Mouse (Mus musculus): ENCODE data around the gene Dpp6. TPM values are rescaled to one million over a fixed set of nuclear protein-coding genes. Genes with fewer than 3 reads are reported as not detected.

The Dpp6 gene
- polyA plus RNA-seq, 1 experiment from 2014 or later, result 5.5 TPM

GRCm38 (mm10) chr5:27317264-27317663 is 500.3 kb downstream of the Dpp6 start:
- no peak for ATAC-seq (ENCODE audit: low read depth)
- no peak for DNase-seq (ENCODE audit: low spot score)
- H3K9me3 ChIP-seq (ENCODE audit: control insufficient read depth, low read length), result no peaks in the 10 kb centered on the region
- no peaks in the 10 kb centered on the region for H3K4me1 ChIP-seq (ENCODE audit: control insufficient read depth, insufficient read depth, low read length)
- H3K4me3 ChIP-seq (ENCODE audit: low read depth, low read length), result no peak overlapping the region
- no peak overlapping the region for H3K27ac ChIP-seq (replicated peaks; ENCODE audit: low read depth, low read length)
- no peaks in the 10 kb centered on the region for H3K36me3 ChIP-seq (ENCODE audit: control insufficient read depth, insufficient read depth, low read length)
- no peak overlapping the region for H3K4me2 ChIP-seq (ENCODE audit: low read depth, low read length)
- H3K9ac ChIP-seq (ENCODE audit: low read depth, low read length), result no peak overlapping the region
- no peaks in the 10 kb centered on the region for H3K27me3 ChIP-seq (replicated peaks; ENCODE audit: control insufficient read depth, insufficient read depth, low read length)

- Histone ChIP-seq H3K27me3 (replicated peaks; ENCODE audit: control insufficient read depth, insufficient read depth, low read length) (no peaks in the 10 kb centered on the region), H3K9ac (ENCODE audit: low read depth, low read length) (no peak overlapping the region), H3K27ac (replicated peaks; ENCODE audit: low read depth, low read length) (no peak overlapping the region), H3K9me3 (ENCODE audit: control insufficient read depth, low read length) (no peaks in the 10 kb centered on the region), H3K4me2 (ENCODE audit: low read depth, low read length) (no peak overlapping the region), H3K36me3 (ENCODE audit: control insufficient read depth, insufficient read depth, low read length) (no peaks in the 10 kb centered on the region), H3K4me3 (ENCODE audit: low read depth, low read length) (no peak overlapping the region), H3K4me1 (ENCODE audit: control insufficient read depth, insufficient read depth, low read length) (no peaks in the 10 kb centered on the region)
- DNase-seq (ENCODE audit: low spot score) (peak; percentile 5), ATAC-seq (ENCODE audit: low read depth) (no peak)
- 59% methylated on average over 1 of the region's 1 CpGs for WGBS
Measured at GRCm38 (mm10) chr5:27317832-27318231, 500.8 kb downstream of the Dpp6 start.

- H3K4me2 ChIP-seq (ENCODE audit: low read depth, low read length), result no peak overlapping the region
- no peak overlapping the region for H3K27ac ChIP-seq (replicated peaks; ENCODE audit: low read depth, low read length)
- H3K36me3 ChIP-seq (ENCODE audit: control insufficient read depth, insufficient read depth, low read length), result no peaks in the 10 kb centered on the region
- WGBS, result 86% methylated on average over 4 of the region's 4 CpGs
- no peak overlapping the region for H3K9ac ChIP-seq (ENCODE audit: low read depth, low read length)
- ATAC-seq (ENCODE audit: low read depth), result no peak
- no peak for DNase-seq (ENCODE audit: low spot score)
- no peaks in the 10 kb centered on the region for H3K4me1 ChIP-seq (ENCODE audit: control insufficient read depth, insufficient read depth, low read length)
- H3K4me3 ChIP-seq (ENCODE audit: low read depth, low read length), result no peak overlapping the region
- H3K27me3 ChIP-seq (replicated peaks; ENCODE audit: control insufficient read depth, insufficient read depth, low read length), result no peaks in the 10 kb centered on the region
- H3K9me3 ChIP-seq (ENCODE audit: control insufficient read depth, low read length), result no peaks in the 10 kb centered on the region
Measured at GRCm38 (mm10) chr5:27319731-27320130, 502.7 kb downstream of the Dpp6 start.

- Histone ChIP-seq H3K27ac (replicated peaks; ENCODE audit: low read depth, low read length) (no peak overlapping the region), H3K4me3 (ENCODE audit: low read depth, low read length) (no peak overlapping the region), H3K36me3 (ENCODE audit: control insufficient read depth, insufficient read depth, low read length) (no peaks in the 10 kb centered on the region), H3K9ac (ENCODE audit: low read depth, low read length) (no peak overlapping the region), H3K4me2 (ENCODE audit: low read depth, low read length) (no peak overlapping the region), H3K27me3 (replicated peaks; ENCODE audit: control insufficient read depth, insufficient read depth, low read length) (no peaks in the 10 kb centered on the region), H3K4me1 (ENCODE audit: control insufficient read depth, insufficient read depth, low read length) (no peaks in the 10 kb centered on the region), H3K9me3 (ENCODE audit: control insufficient read depth, low read length) (no peaks in the 10 kb centered on the region)
- ATAC-seq (ENCODE audit: low read depth), result no peak
- no peak for DNase-seq (ENCODE audit: low spot score)
- WGBS, result 69% methylated on average over 3 of the region's 3 CpGs
Measured at GRCm38 (mm10) chr5:27322895-27323792, 506.1 kb downstream of the Dpp6 start.

- H3K9me3 ChIP-seq (ENCODE audit: control insufficient read depth, low read length), result no peaks in the 10 kb centered on the region
- peak; percentile 60; the same call in 1 of the 2 replicates for ATAC-seq (ENCODE audit: low read depth)
- H3K27me3 ChIP-seq (replicated peaks; ENCODE audit: control insufficient read depth, insufficient read depth, low read length), result no peaks in the 10 kb centered on the region
Measured at GRCm38 (mm10) chr5:27324346-27324928, 507.4 kb downstream of the Dpp6 start.

GRCm38 (mm10) chr5:27336698-27337097 is 519.7 kb downstream of the Dpp6 start:
- no peaks in the 10 kb centered on the region for H3K4me1 ChIP-seq (ENCODE audit: control insufficient read depth, insufficient read depth, low read length)
- no peak overlapping the region for H3K27ac ChIP-seq (replicated peaks; ENCODE audit: low read depth, low read length)
- WGBS, result 83% methylated on average over 2 of the region's 2 CpGs
- H3K9me3 ChIP-seq (ENCODE audit: control insufficient read depth, low read length), result no peaks in the 10 kb centered on the region
- ATAC-seq (ENCODE audit: low read depth), result no peak
- no peak for DNase-seq (ENCODE audit: low spot score)
- no peak overlapping the region for H3K4me2 ChIP-seq (ENCODE audit: low read depth, low read length)
- no peak overlapping the region for H3K4me3 ChIP-seq (ENCODE audit: low read depth, low read length)
- no peaks in the 10 kb centered on the region for H3K36me3 ChIP-seq (ENCODE audit: control insufficient read depth, insufficient read depth, low read length)
- no peak overlapping the region for H3K9ac ChIP-seq (ENCODE audit: low read depth, low read length)
- no peaks in the 10 kb centered on the region for H3K27me3 ChIP-seq (replicated peaks; ENCODE audit: control insufficient read depth, insufficient read depth, low read length)

More at GRCm38 (mm10) chr5:27324346-27324928, 507.4 kb downstream of the Dpp6 start:
- no peaks in the 10 kb centered on the region for H3K4me1 ChIP-seq (ENCODE audit: control insufficient read depth, insufficient read depth, low read length)
- H3K4me2 ChIP-seq (ENCODE audit: low read depth, low read length), result no peak overlapping the region
- H3K9ac ChIP-seq (ENCODE audit: low read depth, low read length), result no peak overlapping the region
- peak; percentile 24 for DNase-seq (ENCODE audit: low spot score)
- no peak overlapping the region for H3K27ac ChIP-seq (replicated peaks; ENCODE audit: low read depth, low read length)
- WGBS, result 49% methylated on average over 3 of the region's 3 CpGs
- H3K36me3 ChIP-seq (ENCODE audit: control insufficient read depth, insufficient read depth, low read length), result no peaks in the 10 kb centered on the region
- no peak overlapping the region for H3K4me3 ChIP-seq (ENCODE audit: low read depth, low read length)

- DNase-seq (ENCODE audit: low spot score), result no peak
- WGBS, result 74% methylated on average over 5 of the region's 5 CpGs
- ATAC-seq (ENCODE audit: low read depth), result no peak
Measured at GRCm38 (mm10) chr5:27339196-27340030, 522.4 kb downstream of the Dpp6 start.

GRCm38 (mm10) chr5:27342276-27342675 is 525.3 kb downstream of the Dpp6 start:
- Histone ChIP-seq H3K9me3 (ENCODE audit: control insufficient read depth, low read length) (no peaks in the 10 kb centered on the region), H3K36me3 (ENCODE audit: control insufficient read depth, insufficient read depth, low read length) (no peaks in the 10 kb centered on the region), H3K4me1 (ENCODE audit: control insufficient read depth, insufficient read depth, low read length) (no peaks in the 10 kb centered on the region), H3K27me3 (replicated peaks; ENCODE audit: control insufficient read depth, insufficient read depth, low read length) (no peaks in the 10 kb centered on the region), H3K27ac (replicated peaks; ENCODE audit: low read depth, low read length) (no peak overlapping the region), H3K9ac (ENCODE audit: low read depth, low read length) (no peak overlapping the region), H3K4me3 (ENCODE audit: low read depth, low read length) (no peak overlapping the region), H3K4me2 (ENCODE audit: low read depth, low read length) (no peak overlapping the region)
- ATAC-seq (ENCODE audit: low read depth) (no peak), DNase-seq (ENCODE audit: low spot score) (no peak)
- WGBS, result 72% methylated on average over 6 of the region's 6 CpGs

More at GRCm38 (mm10) chr5:27339196-27340030, 522.4 kb downstream of the Dpp6 start:
- H3K27me3 ChIP-seq (replicated peaks; ENCODE audit: control insufficient read depth, insufficient read depth, low read length), result no peaks in the 10 kb centered on the region
- no peak overlapping the region for H3K27ac ChIP-seq (replicated peaks; ENCODE audit: low read depth, low read length)
- no peak overlapping the region for H3K4me3 ChIP-seq (ENCODE audit: low read depth, low read length)
- H3K4me2 ChIP-seq (ENCODE audit: low read depth, low read length), result no peak overlapping the region
- H3K9me3 ChIP-seq (ENCODE audit: control insufficient read depth, low read length), result no peaks in the 10 kb centered on the region
- H3K36me3 ChIP-seq (ENCODE audit: control insufficient read depth, insufficient read depth, low read length), result no peaks in the 10 kb centered on the region
- no peaks in the 10 kb centered on the region for H3K4me1 ChIP-seq (ENCODE audit: control insufficient read depth, insufficient read depth, low read length)
- no peak overlapping the region for H3K9ac ChIP-seq (ENCODE audit: low read depth, low read length)

All from embryonic facial prominence, embryonic 14.5 days (tissue).